Mouse (Mus musculus) limb, embryonic 10.5 days (tissue): ENCODE results near the gene Nebl. TPM values are rescaled to one million over a fixed set of nuclear protein-coding genes. Genes with fewer than 3 reads are reported as not detected.

Experiments
- DNase-seq: peaks from one replicate; pipeline ENCODE4 v3.0.0-alpha.2; 2017; ENCODE audit warnings: low spot score
- H3K27ac ChIP-seq: fragments of 300-500 bp; sonication (generic); 2 replicates; pipeline ENCODE4 v1.5.1; 2016; ENCODE audit warnings: mild to moderate bottlenecking
- H3K27me3 ChIP-seq: fragments of 300-500 bp; sonication (generic); 2 replicates; pipeline ENCODE4 v1.6.1; 2016; ENCODE audit warnings: low read depth, mild to moderate bottlenecking; ENCODE audit not compliant: poor library complexity, severe bottlenecking
- H3K36me3 ChIP-seq: fragments of 300-500 bp; sonication (generic); 2 replicates; pipeline ENCODE4 v1.6.1; 2016; ENCODE audit warnings: mild to moderate bottlenecking, moderate library complexity
- H3K4me1 ChIP-seq: fragments of 300-500 bp; sonication (generic); 2 replicates; pipeline ENCODE4 v1.6.1; 2016
- H3K4me3 ChIP-seq: fragments of 300-500 bp; sonication (generic); 2 replicates; pipeline ENCODE4 v1.5.1; 2016; ENCODE audit warnings: mild to moderate bottlenecking, moderate library complexity
- H3K9me3 ChIP-seq: fragments of 300-500 bp; sonication (generic); replicated peaks from 2 replicates; pipeline ENCODE4 v1.6.1; 2016; ENCODE audit warnings: mild to moderate bottlenecking
- WGBS: fragments of 180-500 bp; shearing (Covaris S2); methylation state at CpG from one replicate; pipeline ENCODE4 v1.1.7; 2016; 5-methylcytosine and 5-hydroxymethylcytosine counted together
- polyA plus RNA-seq: library from polyadenylated mRNA; unstranded; fragments of >200 nt; fragmentation: Nextera tagmentation; extraction: Ambion mirVana; gene quantifications from 2 replicates; pipeline ENCODE4 v1.2.1, GENCODE M21; 2016

Nebl gene
- polyA plus RNA-seq, 1 experiment from 2014 or later = 4.7 TPM

DNA sequence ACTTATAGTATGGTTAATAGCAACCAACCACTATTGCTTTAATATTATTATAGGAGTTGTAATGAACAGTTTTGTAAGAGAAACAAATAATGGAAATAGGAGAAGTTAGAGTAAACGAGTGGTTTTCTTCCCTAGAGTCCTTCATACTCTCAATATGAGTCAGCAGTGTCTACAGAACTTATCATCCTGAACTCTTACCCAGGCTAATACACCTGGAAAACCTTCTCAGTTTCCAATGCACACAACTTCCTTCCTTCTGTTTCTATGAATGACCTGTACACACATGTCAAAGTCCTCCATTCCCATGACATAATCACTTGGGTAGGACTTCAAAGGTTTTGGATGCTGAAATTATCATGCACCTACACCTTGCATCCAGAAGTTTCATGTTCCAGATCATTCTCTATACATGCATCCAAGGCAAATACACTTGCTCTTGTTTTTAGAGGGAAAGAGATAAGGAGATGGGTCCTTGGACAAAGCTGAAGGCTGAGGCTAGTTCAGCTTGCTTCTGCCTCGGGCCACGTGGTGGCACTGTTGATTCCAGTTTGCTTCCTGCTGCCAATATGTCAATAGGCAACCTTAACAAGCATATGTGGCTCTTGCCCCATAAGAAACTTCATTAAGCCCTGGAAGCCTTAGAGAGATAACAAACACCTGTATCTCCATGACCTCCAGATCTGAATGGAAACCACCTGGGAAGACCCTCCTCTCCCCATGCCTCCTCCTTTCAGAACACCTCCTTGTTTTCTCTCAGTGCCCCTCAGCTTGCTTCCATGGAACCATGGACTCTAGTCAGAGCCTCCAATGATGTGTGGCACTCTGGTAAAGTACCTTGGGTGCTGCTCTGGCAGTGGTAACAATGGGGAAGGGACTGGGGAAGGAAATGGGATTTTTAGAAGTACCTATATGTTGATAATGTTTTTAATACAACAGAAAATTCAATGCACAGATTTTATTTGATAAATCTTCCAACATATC is 86.7 kb downstream of the Nebl start:
- Histone ChIP-seq H3K9me3 (no peaks in the 10 kb centered on the region), H3K36me3 (no peaks in the 10 kb centered on the region), H3K4me3 (no peak overlapping the region), H3K4me1 (peaks cover 6% of the 10 kb centered on the region), H3K27me3 (no peaks in the 10 kb centered on the region), H3K27ac (no peak overlapping the region)
- DNase-seq = peak; percentile 57
- 38% methylated on average over 3 of the region's 3 CpGs for WGBS

DNA sequence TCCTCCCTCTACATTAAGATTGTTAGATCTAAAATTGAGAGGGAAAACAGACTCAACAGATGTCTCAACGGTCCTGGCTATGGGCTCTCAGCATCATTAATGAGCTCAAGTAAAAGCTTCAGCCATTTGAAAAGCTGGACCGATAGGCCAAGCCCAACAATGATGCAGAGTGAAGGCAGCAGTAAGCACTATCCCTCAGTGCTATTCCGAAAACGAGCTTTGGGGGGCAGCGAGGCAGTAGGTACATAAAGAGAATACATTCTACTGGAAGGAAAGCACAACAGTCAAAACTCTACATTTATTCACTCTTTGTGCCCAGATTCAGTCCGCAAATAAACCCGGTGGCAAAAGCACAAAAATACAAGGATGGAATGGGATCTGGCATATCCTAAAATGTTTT is 87.4 kb downstream of the Nebl start:
- Histone ChIP-seq H3K27me3 (no peaks in the 10 kb centered on the region), H3K9me3 (no peaks in the 10 kb centered on the region), H3K27ac (no peak overlapping the region), H3K4me3 (no peak overlapping the region), H3K36me3 (no peaks in the 10 kb centered on the region), H3K4me1 (peaks cover 6% of the 10 kb centered on the region)
- 60% methylated on average over 7 of the region's 7 CpGs for WGBS
- no peak for DNase-seq

DNA sequence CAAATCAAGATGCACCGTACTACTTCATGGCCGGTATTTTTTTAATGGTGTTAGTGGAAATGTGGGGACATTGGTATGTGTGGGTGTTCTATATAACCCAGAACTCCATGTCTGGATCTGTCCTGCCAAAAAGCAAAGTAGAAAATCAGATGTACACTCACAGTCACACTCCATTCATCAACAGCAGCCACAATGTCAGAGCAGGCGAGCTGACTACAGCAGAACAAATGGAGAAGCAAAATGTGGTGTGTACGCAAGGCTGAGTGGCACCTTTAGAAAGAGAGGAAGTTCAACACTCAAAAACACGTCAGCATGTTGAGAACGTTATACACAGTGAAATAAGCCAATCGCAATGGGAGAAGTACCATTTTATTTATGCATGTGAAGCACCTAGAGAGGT is 88.5 kb downstream of the Nebl start:
- no peak for DNase-seq
- H3K27me3 ChIP-seq = no peaks in the 10 kb centered on the region
- H3K36me3 ChIP-seq = no peaks in the 10 kb centered on the region
- H3K4me1 ChIP-seq = peaks cover 10% of the 10 kb centered on the region
- no peaks in the 10 kb centered on the region for H3K9me3 ChIP-seq
- no peak overlapping the region for H3K4me3 ChIP-seq
- WGBS = 81% methylated on average over 7 of the region's 7 CpGs
- no peak overlapping the region for H3K27ac ChIP-seq

DNA sequence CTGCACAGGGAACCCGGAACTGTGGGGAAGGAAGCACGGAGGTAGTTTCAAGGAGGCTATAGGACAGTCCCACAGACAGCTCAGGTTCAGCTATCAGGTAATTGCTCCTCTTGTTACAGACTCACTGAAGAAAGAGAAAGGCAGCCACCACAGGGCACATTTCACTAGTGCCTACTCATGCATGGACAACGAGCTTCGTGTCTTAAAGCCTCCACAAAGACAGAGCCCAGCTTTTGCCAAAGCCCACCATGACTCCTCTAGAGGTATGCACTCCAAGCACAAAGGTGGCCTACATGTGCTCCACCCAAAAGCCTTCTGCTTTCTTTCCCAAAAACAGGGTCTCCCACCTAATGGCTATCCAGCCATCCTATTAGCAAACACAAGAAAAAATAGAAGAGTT is 90.4 kb downstream of the Nebl start:
- Histone ChIP-seq H3K27me3 (no peaks in the 10 kb centered on the region), H3K4me3 (no peak overlapping the region), H3K9me3 (no peaks in the 10 kb centered on the region), H3K4me1 (peaks cover 10% of the 10 kb centered on the region), H3K36me3 (no peaks in the 10 kb centered on the region), H3K27ac (no peak overlapping the region)
- WGBS = 90% methylated on average over 4 of the region's 4 CpGs
- no peak for DNase-seq

DNA sequence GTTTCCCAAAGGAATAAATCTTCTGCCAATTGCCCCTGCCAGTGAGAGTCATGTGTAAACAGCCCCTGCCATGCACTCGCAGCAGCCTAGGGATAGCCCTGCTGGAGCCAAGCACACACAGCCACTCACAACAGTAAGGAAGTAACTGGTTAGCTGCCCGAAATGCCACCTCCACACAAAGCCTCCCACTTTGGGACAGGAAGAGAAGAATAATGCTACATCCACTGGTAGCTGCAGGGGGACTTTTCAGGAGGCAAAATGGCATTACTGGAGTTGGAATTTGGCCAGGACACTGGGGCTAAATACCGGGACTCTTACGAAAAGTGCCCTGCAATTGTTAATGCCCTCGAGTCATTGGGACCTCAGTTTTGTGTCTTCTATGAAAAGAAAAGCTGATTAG is 92.6 kb downstream of the Nebl start:
- no peak for DNase-seq
- no peak overlapping the region for H3K27ac ChIP-seq
- H3K27me3 ChIP-seq = no peaks in the 10 kb centered on the region
- H3K4me3 ChIP-seq = no peak overlapping the region
- H3K36me3 ChIP-seq = no peaks in the 10 kb centered on the region
- H3K4me1 ChIP-seq = 0 out of 2 replicates have a peak, but pooled peaks cover 5% of the 10 kb centered on the region
- 67% methylated on average over 5 of the region's 5 CpGs for WGBS
- H3K9me3 ChIP-seq = no peaks in the 10 kb centered on the region

- DNase-seq = no peak
- Histone ChIP-seq H3K27ac (no peak overlapping the region), H3K4me1 (no peaks in the 10 kb centered on the region), H3K36me3 (no peaks in the 10 kb centered on the region), H3K9me3 (no peaks in the 10 kb centered on the region), H3K27me3 (no peaks in the 10 kb centered on the region), H3K4me3 (no peak overlapping the region)
- WGBS = 67% methylated on average over 3 of the region's 3 CpGs
These were observed 107.3 kb downstream of the Nebl start for GRCm38 (mm10) chr2:17623931-17624330.

DNA sequence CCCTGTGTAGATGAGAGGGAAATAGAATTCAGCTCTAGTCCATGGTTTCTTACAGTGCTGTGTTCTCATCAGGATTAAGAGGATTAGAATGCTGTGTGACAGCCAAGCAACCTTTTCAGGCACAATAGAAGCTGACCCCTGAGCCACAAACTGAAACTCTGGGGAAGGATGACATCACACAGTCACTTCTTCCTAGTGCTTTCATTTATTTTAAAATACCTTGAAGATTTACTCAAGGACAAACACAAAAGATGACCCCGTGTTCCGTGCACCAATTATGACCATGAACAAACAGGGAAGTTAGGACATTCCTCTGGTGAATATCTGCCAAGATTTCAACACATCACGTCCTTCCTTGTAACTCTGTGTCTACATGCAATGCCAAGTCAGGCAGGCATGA is 121.0 kb downstream of the Nebl start:
- Histone ChIP-seq H3K27me3 (no peaks in the 10 kb centered on the region), H3K9me3 (no peaks in the 10 kb centered on the region), H3K4me3 (no peak overlapping the region), H3K4me1 (no peaks in the 10 kb centered on the region), H3K27ac (no peak overlapping the region), H3K36me3 (no peaks in the 10 kb centered on the region)
- no peak for DNase-seq
- 88% methylated on average over 3 of the region's 3 CpGs for WGBS

DNA sequence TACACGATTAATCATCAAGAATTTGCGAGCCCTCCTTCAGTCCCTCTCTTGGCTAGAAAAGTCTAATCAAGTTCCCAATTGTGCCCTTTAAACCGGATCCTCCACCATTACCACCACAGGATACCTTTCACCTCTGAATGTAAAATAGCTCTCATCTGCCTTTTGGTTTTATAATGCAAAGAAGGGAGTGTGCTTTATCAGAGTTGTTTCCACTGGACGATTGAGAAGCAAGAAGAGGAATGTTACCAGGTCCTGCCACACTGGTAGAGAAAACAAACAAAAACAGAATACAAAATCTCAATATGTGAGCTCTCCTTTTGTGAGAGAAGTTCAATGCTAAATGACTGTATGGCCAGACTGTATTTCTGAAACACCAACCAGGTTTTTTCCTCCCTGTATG is 127.7 kb downstream of the Nebl start:
- WGBS = 67% methylated on average over 4 of the region's 4 CpGs
- Histone ChIP-seq H3K9me3 (no peaks in the 10 kb centered on the region), H3K4me1 (no peaks in the 10 kb centered on the region), H3K4me3 (no peak overlapping the region), H3K27me3 (no peaks in the 10 kb centered on the region), H3K27ac (no peak overlapping the region), H3K36me3 (no peaks in the 10 kb centered on the region)
- DNase-seq = no peak

DNA sequence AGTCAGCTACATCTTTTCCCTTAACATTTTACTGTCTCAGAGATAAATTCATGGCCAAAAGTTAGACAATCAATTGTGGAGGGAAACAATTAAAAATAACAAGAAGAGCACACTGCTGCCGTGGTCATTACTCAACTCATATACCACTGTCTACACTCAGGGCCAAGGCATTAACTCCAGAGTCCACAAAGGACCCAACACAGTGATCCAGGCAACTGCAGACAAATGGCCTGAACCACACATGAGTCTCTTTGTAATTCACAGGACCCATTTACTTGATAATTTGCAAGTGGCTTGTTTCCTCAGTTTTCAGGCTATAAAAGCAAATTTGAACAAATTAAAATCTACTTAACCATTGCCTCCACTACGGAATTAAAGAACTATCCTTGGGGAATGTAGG is 130.6 kb downstream of the Nebl start:
- no peak overlapping the region for H3K4me3 ChIP-seq
- H3K9me3 ChIP-seq = no peaks in the 10 kb centered on the region
- no peaks in the 10 kb centered on the region for H3K27me3 ChIP-seq
- no peak for DNase-seq
- H3K4me1 ChIP-seq = no peaks in the 10 kb centered on the region
- WGBS = 78% methylated on average over 2 of the region's 2 CpGs
- no peak overlapping the region for H3K27ac ChIP-seq
- H3K36me3 ChIP-seq = no peaks in the 10 kb centered on the region

DNA sequence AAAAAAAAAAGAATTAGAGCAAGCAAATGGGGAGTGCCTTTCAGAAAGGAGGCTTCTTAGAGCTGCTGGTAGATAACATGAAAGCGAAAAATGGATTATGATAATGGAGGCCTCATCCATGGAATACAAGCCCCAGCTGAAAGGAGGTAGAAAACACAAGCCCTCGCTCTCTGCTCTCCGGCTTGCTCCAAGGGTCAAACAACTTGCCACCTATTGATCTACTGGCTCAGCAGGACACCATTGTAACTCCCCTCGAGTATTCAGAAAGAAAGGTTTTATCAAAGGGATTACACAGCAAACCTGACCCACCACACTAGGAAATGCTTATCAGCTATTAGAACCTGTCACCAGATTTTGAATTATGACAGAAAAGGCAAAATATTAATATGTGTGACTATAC is 131.4 kb downstream of the Nebl start:
- no peaks in the 10 kb centered on the region for H3K36me3 ChIP-seq
- H3K27ac ChIP-seq = no peak overlapping the region
- H3K4me3 ChIP-seq = no peak overlapping the region
- H3K27me3 ChIP-seq = no peaks in the 10 kb centered on the region
- no peak for DNase-seq
- H3K4me1 ChIP-seq = no peaks in the 10 kb centered on the region
- no peaks in the 10 kb centered on the region for H3K9me3 ChIP-seq
- 67% methylated on average over 4 of the region's 4 CpGs for WGBS

DNA sequence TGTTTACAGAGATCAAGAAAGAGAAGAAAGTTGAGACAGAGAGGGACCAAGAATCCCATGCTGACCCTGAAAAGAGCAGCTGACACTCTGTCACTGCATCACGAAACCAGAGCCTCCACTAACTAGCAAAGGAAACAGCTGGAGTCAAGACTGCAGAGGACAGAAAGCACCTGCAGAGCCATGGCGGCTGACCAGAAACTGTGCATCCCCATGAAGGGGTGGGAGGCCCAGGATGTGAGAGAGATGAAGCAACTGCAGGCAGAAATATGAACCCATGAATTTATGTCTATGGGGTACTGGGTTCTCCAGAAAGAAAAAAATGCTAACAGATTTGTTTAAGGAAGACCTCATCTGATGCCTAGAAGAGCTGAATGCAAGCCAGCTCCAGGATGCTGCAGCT is 133.3 kb downstream of the Nebl start:
- no peaks in the 10 kb centered on the region for H3K4me1 ChIP-seq
- no peak for DNase-seq
- no peaks in the 10 kb centered on the region for H3K9me3 ChIP-seq
- 50% methylated on average over 2 of the region's 2 CpGs for WGBS
- no peaks in the 10 kb centered on the region for H3K36me3 ChIP-seq
- no peaks in the 10 kb centered on the region for H3K27me3 ChIP-seq
- H3K27ac ChIP-seq = no peak overlapping the region
- no peak overlapping the region for H3K4me3 ChIP-seq

GRCm38 (mm10) chr2:17589669-17590068 is 141.6 kb downstream of the Nebl start:
- Histone ChIP-seq H3K36me3 (no peaks in the 10 kb centered on the region), H3K4me1 (no peaks in the 10 kb centered on the region), H3K9me3 (no peaks in the 10 kb centered on the region), H3K27me3 (no peaks in the 10 kb centered on the region), H3K27ac (no peak overlapping the region), H3K4me3 (no peak overlapping the region)
- 90% methylated on average over 3 of the region's 3 CpGs for WGBS
- no peak for DNase-seq

- Histone ChIP-seq H3K36me3 (no peaks in the 10 kb centered on the region), H3K4me1 (no peaks in the 10 kb centered on the region), H3K27me3 (no peaks in the 10 kb centered on the region), H3K9me3 (no peaks in the 10 kb centered on the region), H3K27ac (no peak overlapping the region), H3K4me3 (no peak overlapping the region)
- WGBS = 78% methylated on average over 6 of the region's 6 CpGs
- no peak for DNase-seq
These were observed 145.8 kb downstream of the Nebl start for GRCm38 (mm10) chr2:17585329-17585992.
